18 mouse cellular contexts compared by ENCODE assay signal in genomic region chr2:172390341-172390740, GRCm38 (mm10). TPM values are rescaled to one million over a fixed set of nuclear protein-coding genes. Genes with fewer than 3 reads are reported as not detected.
A peak's percentile ranks its signal among the peaks of the same experiment; 100 is the strongest.
DNase-seq lines count a peak whose midpoint lies in the region; ATAC-seq and TF ChIP-seq lines count a peak whose summit lies in the region.
"Had no signal": no experiment of that assay in that cellular context is flagged by ENCODE, and none has a peak within 500 bp of the region (broad histone marks: within the 10 kb centered on the region; RNA-seq: fewer than 3 reads in every experiment).

No protein-coding gene starts in this region.

- peak; percentile 22; the same call in 1 of the 2 replicates for ATAC-seq in stomach, embryonic 15.5 days (ENCODE audit: insufficient read depth, low FRiP score, low read depth)
- no peak for ATAC-seq in stomach, postnatal 0 days (ENCODE audit: low FRiP score, low TSS enrichment)
- ATAC-seq: forebrain, embryonic 14.5 days had no signal

- H3K4me2 ChIP-seq in stomach, embryonic 15.5 days, result no peak overlapping the region
- H3K4me2 ChIP-seq in stomach, postnatal 0 days (replicated peaks; ENCODE audit: low read depth), result no peak overlapping the region
- H3K4me2 ChIP-seq: heart, embryonic 15.5 days; hindbrain, embryonic 15.5 days had no signal

- no peak overlapping the region for H3K9ac ChIP-seq in stomach, embryonic 15.5 days
- H3K9ac ChIP-seq in stomach, postnatal 0 days (ENCODE audit: low read length), result no peak overlapping the region
- H3K9ac ChIP-seq: heart, embryonic 15.5 days; hindbrain, embryonic 15.5 days had no signal

- no peak overlapping the region for H3K27ac ChIP-seq in stomach, embryonic 15.5 days
- no peak overlapping the region for H3K27ac ChIP-seq in stomach, postnatal 0 days (replicated peaks)
- peak overlapping the region; percentile 23; the same call in 1 of the 2 replicates for H3K27ac ChIP-seq in thymus, adult 2 months (ENCODE audit: control insufficient read depth, insufficient read depth, low read length)
- H3K27ac ChIP-seq: embryonic facial prominence, embryonic 10.5 days; heart, embryonic 10.5 days; heart, embryonic 15.5 days; hindbrain, embryonic 10.5 days; hindbrain, embryonic 15.5 days had no signal

- no peaks in the 10 kb centered on the region for H3K4me1 ChIP-seq in stomach, embryonic 15.5 days
- H3K4me1 ChIP-seq in stomach, postnatal 0 days (replicated peaks; ENCODE audit: control insufficient read depth, insufficient read depth), result no peaks in the 10 kb centered on the region
- peaks cover 48% of the 10 kb centered on the region for H3K4me1 ChIP-seq in thymus, adult 2 months (replicated peaks; ENCODE audit: control insufficient read depth, insufficient read depth, low read length)
- H3K4me1 ChIP-seq: hindbrain, embryonic 15.5 days had no signal

- no peaks in the 10 kb centered on the region for H3K36me3 ChIP-seq in stomach, embryonic 15.5 days
- H3K36me3 ChIP-seq in stomach, postnatal 0 days (ENCODE audit: control insufficient read depth, insufficient read depth, low read length), result no peaks in the 10 kb centered on the region
- H3K36me3 ChIP-seq in thymus, adult 2 months (ENCODE audit: control insufficient read depth, insufficient read depth, low read length), result no peaks in the 10 kb centered on the region
- H3K36me3 ChIP-seq: embryonic facial prominence, embryonic 10.5 days; G1E; heart, embryonic 10.5 days; heart, embryonic 15.5 days; hindbrain, embryonic 10.5 days; hindbrain, embryonic 15.5 days had no signal

- no peak for TF ChIP-seq CTCF in stomach, postnatal 0 days (IDR thresholded peaks at IDR 0.05; ENCODE audit: low read depth)
- TF ChIP-seq CTCF in thymus, adult 2 months (IDR thresholded peaks at IDR 0.05; ENCODE audit: borderline replicate concordance, control insufficient read depth, extremely low read depth, insufficient read depth, low read length, poor library complexity), result no peak

- H3K27me3 ChIP-seq in stomach, embryonic 15.5 days (replicated peaks), result no peaks in the 10 kb centered on the region
- no peaks in the 10 kb centered on the region for H3K27me3 ChIP-seq in stomach, postnatal 0 days (ENCODE audit: control insufficient read depth, insufficient read depth, low read length)
- no peaks in the 10 kb centered on the region for H3K27me3 ChIP-seq in thymus, adult 2 months (ENCODE audit: control insufficient read depth, insufficient read depth, low read length)
- H3K27me3 ChIP-seq: heart, embryonic 15.5 days; hindbrain, embryonic 15.5 days had no signal

- peak; percentile 44; the same call in 1 of the 2 replicates for TF ChIP-seq POLR2A in thymus, adult 2 months (IDR thresholded peaks at IDR 0.05; ENCODE audit: control insufficient read depth, extremely low read depth, insufficient read depth, low read length, poor library complexity)

- 22% methylated on average over 6 of the region's 6 CpGs for WGBS in stomach, embryonic 15.5 days
- WGBS in stomach, postnatal 0 days, result 16% methylated on average over 6 of the region's 6 CpGs
- 3% methylated on average over 6 of the region's 6 CpGs for WGBS in thymus, adult 2 months

- TF ChIP-seq EP300 in stomach, postnatal 0 days (optimal IDR thresholded peaks at IDR 0.05), result no peak

- no peak overlapping the region for H3K4me3 ChIP-seq in stomach, embryonic 15.5 days (replicated peaks)
- H3K4me3 ChIP-seq in stomach, postnatal 0 days (ENCODE audit: low read depth, low read length), result no peak overlapping the region
- H3K4me3 ChIP-seq in thymus, adult 2 months (ENCODE audit: control insufficient read depth, insufficient read depth, low read length), result no peak overlapping the region
- H3K4me3 ChIP-seq: embryonic facial prominence, embryonic 10.5 days; heart, embryonic 10.5 days; heart, embryonic 15.5 days; hindbrain, embryonic 10.5 days; hindbrain, embryonic 15.5 days had no signal

- H3K9me3 ChIP-seq in stomach, embryonic 15.5 days, result no peaks in the 10 kb centered on the region
- no peaks in the 10 kb centered on the region for H3K9me3 ChIP-seq in stomach, postnatal 0 days (ENCODE audit: control insufficient read depth, low read length)
- H3K9me3 ChIP-seq: embryonic facial prominence, embryonic 10.5 days; G1E; heart, embryonic 10.5 days; heart, embryonic 15.5 days; hindbrain, embryonic 10.5 days; hindbrain, embryonic 15.5 days had no signal

- no peak for DNase-seq in stomach, postnatal 0 days (ENCODE audit: low spot score)
- peak; percentile 40 for DNase-seq in thymus, adult 2 months
- peak; percentile 45 to 57 for DNase-seq in thymus, postnatal 36 days
- no peak for DNase-seq in layer of hippocampus, postnatal 25 days (ENCODE audit: extremely low spot score in 1 of 2, low spot score in 1 of 2)
- no peak for DNase-seq in testis, postnatal 10 days (ENCODE audit: low spot score)
- DNase-seq: adrenal gland, adult 8-10 months; adrenal gland, postnatal 36 days; cerebellum, adult 2 months; cerebellum, postnatal 10 days; gastrocnemius, postnatal 36 days had no signal

RNA-seq across cellular contexts. Expression of gene Cass4, which starts 3.3 kb away (rescaled TPM):
- 0.12 and 0.22 TPM in 2 replicates for polyA plus RNA-seq in stomach, embryonic 15.5 days (2015; fragmentation: Nextera tagmentation; extraction: Ambion mirVana)
- polyA plus RNA-seq in stomach, postnatal 0 days (2015; fragmentation: Nextera tagmentation; extraction: Ambion mirVana), result 0.17 and 0.18 TPM in 2 replicates
- 2.2 and 2.8 TPM in 2 replicates for polyA plus RNA-seq in thymus, adult 2 months (2012; rRNA removed)
- under 1 TPM; 0.26 to 0.49 TPM for total RNA-seq in layer of hippocampus, postnatal 25 days (2021)

RNA-seq across cellular contexts. Expression of gene Cstf1, which starts 19.9 kb away (rescaled TPM):
- 34.9 and 38.8 TPM in 2 replicates for polyA plus RNA-seq in stomach, embryonic 15.5 days (2015; fragmentation: Nextera tagmentation; extraction: Ambion mirVana)
- polyA plus RNA-seq in stomach, postnatal 0 days (2015; fragmentation: Nextera tagmentation; extraction: Ambion mirVana), result 19.9 TPM in 2 replicates
- 79.1 and 97.7 TPM in 2 replicates for polyA plus RNA-seq in thymus, adult 2 months (2012; rRNA removed)
- 10 to 100 TPM; 22.8 to 25.9 TPM for total RNA-seq in layer of hippocampus, postnatal 25 days (2021)

RNA-seq across cellular contexts. Expression of gene Aurka, which starts 20.0 kb away (rescaled TPM):
- polyA plus RNA-seq in stomach, embryonic 15.5 days (2015; fragmentation: Nextera tagmentation; extraction: Ambion mirVana), result 91.0 and 95.0 TPM in 2 replicates
- polyA plus RNA-seq in stomach, postnatal 0 days (2015; fragmentation: Nextera tagmentation; extraction: Ambion mirVana), result 18.9 and 24.1 TPM in 2 replicates
- polyA plus RNA-seq in thymus, adult 2 months (2012; rRNA removed), result 47.7 and 52.1 TPM in 2 replicates
- total RNA-seq in layer of hippocampus, postnatal 25 days (2021), result 1 to 10 TPM; 1.9 to 2.2 TPM

RNA-seq across cellular contexts. Expression of gene Fam210b, which starts 45.0 kb away (rescaled TPM):
- polyA plus RNA-seq in stomach, embryonic 15.5 days (2015; fragmentation: Nextera tagmentation; extraction: Ambion mirVana), result 18.3 and 23.0 TPM in 2 replicates
- polyA plus RNA-seq in stomach, postnatal 0 days (2015; fragmentation: Nextera tagmentation; extraction: Ambion mirVana), result 23.9 and 25.7 TPM in 2 replicates
- 6.0 and 6.9 TPM in 2 replicates for polyA plus RNA-seq in thymus, adult 2 months (2012; rRNA removed)
- total RNA-seq in layer of hippocampus, postnatal 25 days (2021), result 10 to 100 TPM; 25.9 to 27.7 TPM

RNA-seq across cellular contexts. Expression of gene Rtf2, which starts 50.0 kb away (rescaled TPM):
- 69.3 and 69.4 TPM in 2 replicates for polyA plus RNA-seq in stomach, embryonic 15.5 days (2015; fragmentation: Nextera tagmentation; extraction: Ambion mirVana)
- polyA plus RNA-seq in stomach, postnatal 0 days (2015; fragmentation: Nextera tagmentation; extraction: Ambion mirVana), result 79.7 and 81.1 TPM in 2 replicates
- 79.6 and 86.7 TPM in 2 replicates for polyA plus RNA-seq in thymus, adult 2 months (2012; rRNA removed)
- 10 to 100 TPM; 68.3 to 72.9 TPM for total RNA-seq in layer of hippocampus, postnatal 25 days (2021)

Comparison
In these comparisons a context has a peak if more than half of its experiments do, and no peak if none do; other contexts are left out.
1. DNase-seq: peak in thymus, adult 2 months (single experiment) and thymus, postnatal 36 days (2 of 2); none in stomach, postnatal 0 days (single experiment), layer of hippocampus, postnatal 25 days (0 of 2) and testis, postnatal 10 days (single experiment).